Mouse (Mus musculus): ENCODE data around the gene Itga6. TPM values are rescaled to one million over a fixed set of nuclear protein-coding genes. Genes with fewer than 3 reads are reported as not detected.
"Not testable (repeated sequence)": the region's sequence is repeated elsewhere in the genome, so short reads cannot be mapped to it uniquely, and the experiment has no call there.

Gene Itga6
- polyA plus RNA-seq, 1 experiment from 2014 or later: 6.7 TPM

- no peaks in the 10 kb centered on the region for H3K27me3 ChIP-seq
- no peak overlapping the region for H3K9ac ChIP-seq
- ATAC-seq (ENCODE audit: low read depth) (no peak), DNase-seq (no peak)
- peaks cover 14% of the 10 kb centered on the region for H3K36me3 ChIP-seq
- no peaks in the 10 kb centered on the region for H3K9me3 ChIP-seq (replicated peaks)
- H3K4me1 ChIP-seq (replicated peaks): no peaks in the 10 kb centered on the region
- H3K4me3 ChIP-seq (replicated peaks): no peak overlapping the region
- no peak overlapping the region for H3K4me2 ChIP-seq
- H3K27ac ChIP-seq: no peak overlapping the region
- WGBS (ENCODE audit: insufficient replicate concordance): 81% methylated on average over 7 of the region's 7 CpGs
These were observed 159.7 kb downstream of the Itga6 start for GRCm38 (mm10) chr2:71905154-71905553.

- WGBS (ENCODE audit: insufficient replicate concordance): 79% methylated on average over 8 of the region's 8 CpGs
- not testable (repeated sequence) for H3K4me1 ChIP-seq (replicated peaks); DNase-seq; H3K9me3 ChIP-seq (replicated peaks); H3K27ac ChIP-seq; H3K27me3 ChIP-seq; ATAC-seq (ENCODE audit: low read depth); H3K4me3 ChIP-seq (replicated peaks); H3K36me3 ChIP-seq; H3K4me2 ChIP-seq; H3K9ac ChIP-seq
These were observed 160.9 kb downstream of the Itga6 start for GRCm38 (mm10) chr2:71906356-71906755.

Other genes starting within 250 kb of the Itga6 start
- 0.07 TPM in 1 of 2 replicates, not detected in the other for gene Dlx1, start 217.5 kb upstream of the Itga6 start, polyA plus RNA-seq (2015; fragmentation: Nextera tagmentation; extraction: Ambion mirVana)
- not detected in 2 replicates for gene Dlx2, start 198.9 kb upstream of the Itga6 start, polyA plus RNA-seq (2015; fragmentation: Nextera tagmentation; extraction: Ambion mirVana)
- gene Pdk1, start 127.6 kb downstream of the Itga6 start, polyA plus RNA-seq (2015; fragmentation: Nextera tagmentation; extraction: Ambion mirVana): 44.6 and 47.7 TPM in 2 replicates
- 2.7 and 4.1 TPM in 2 replicates for gene Rapgef4, start 235.6 kb downstream of the Itga6 start, polyA plus RNA-seq (2015; fragmentation: Nextera tagmentation; extraction: Ambion mirVana)

All from liver, embryonic 13.5 days (tissue).